Mouse (Mus musculus) liver, postnatal 0 days (tissue): ENCODE measurements around the gene Ptgds.

Source experiments
- CTCF ChIP-seq: sonication (generic); IDR thresholded peaks from 2 replicates; pipeline ENCODE4 v1.5.1; 2016; ENCODE audit warnings: antibody characterized with exemption, low read depth
- EP300 ChIP-seq: IDR thresholded peaks from 2 replicates; pipeline ENCODE4 v1.6.1; 2016; ENCODE audit warnings: antibody characterized with exemption, low read depth, mild to moderate bottlenecking

DNA sequence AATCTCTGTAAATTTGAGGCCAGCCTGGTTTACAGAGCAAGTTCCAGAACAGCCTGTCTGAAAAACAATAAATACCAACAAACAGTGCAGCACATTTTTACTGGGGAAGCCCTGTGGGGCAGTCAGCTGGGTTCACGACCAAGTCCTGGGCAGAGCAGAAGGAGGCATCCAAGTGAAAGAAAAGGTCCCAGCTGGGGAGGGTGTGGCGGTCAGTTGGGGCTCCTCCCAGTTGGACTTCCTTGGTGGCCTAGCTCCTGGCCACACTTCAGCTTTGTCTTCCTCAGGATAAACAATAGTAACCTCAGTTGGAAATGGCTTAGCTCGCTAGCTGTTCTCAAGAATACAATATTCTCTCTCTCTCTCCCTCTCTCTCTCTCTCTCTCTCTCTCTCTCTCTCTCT is 52.4 kb downstream of the Ptgds start:
- TF ChIP-seq CTCF (no peak), EP300 (no peak)
